Mouse (Mus musculus): ENCODE results near the gene Tab1. TPM values are rescaled to one million over a fixed set of nuclear protein-coding genes. Genes with fewer than 3 reads are reported as not detected.
A peak's percentile ranks its signal among the peaks of the same experiment; 100 is the strongest.

The Tab1 gene
- polyA plus RNA-seq, 2 experiments, result 34.6 to 43.1 TPM

DNA sequence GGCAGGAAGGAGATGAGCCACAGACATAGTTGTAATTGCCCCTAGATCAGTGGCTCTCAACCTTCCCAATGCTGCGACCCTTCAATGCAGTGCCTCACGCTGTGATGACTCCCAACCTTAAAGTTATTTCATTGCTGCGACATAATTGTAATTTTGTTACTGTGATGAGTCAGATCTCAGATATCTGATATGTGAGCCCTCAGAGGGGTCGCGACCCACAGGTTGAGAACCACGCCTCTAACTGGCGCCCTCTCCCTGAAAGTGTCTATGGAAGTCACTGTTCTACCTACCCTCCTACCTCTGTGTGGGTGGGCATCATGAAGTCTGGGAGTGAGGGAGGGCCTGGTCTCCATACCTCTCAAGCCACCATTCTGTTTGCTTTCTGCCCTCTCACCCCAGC, 18.5 kb upstream of the Tab1 start:
- H3K4me2 ChIP-seq (replicated peaks; ENCODE audit: low read depth, low read length, severe bottlenecking), result no peak overlapping the region
- H3K27ac ChIP-seq (replicated peaks; ENCODE audit: low read depth, low read length), result no peak overlapping the region
- H3K4me1 ChIP-seq (ENCODE audit: control insufficient read depth, insufficient read depth, low read length), result no peaks in the 10 kb centered on the region
- DNase-seq (ENCODE audit: low spot score) (no peak), ATAC-seq (ENCODE audit: low FRiP score, low read depth) (no peak)
- no peaks in the 10 kb centered on the region for H3K9me3 ChIP-seq (ENCODE audit: control insufficient read depth, low read length)
- H3K9ac ChIP-seq (ENCODE audit: low read depth, low read length, severe bottlenecking), result no peak overlapping the region
- TF ChIP-seq POLR2A (IDR thresholded peaks at IDR 0.05; ENCODE audit: borderline replicate concordance, extremely low read depth, insufficient read depth, insufficient read length), result no peak
- H3K4me3 ChIP-seq (replicated peaks; ENCODE audit: low read length), result no peak overlapping the region
- WGBS, result 92% methylated on average over 7 of the region's 7 CpGs
- no peaks in the 10 kb centered on the region for H3K36me3 ChIP-seq (ENCODE audit: control insufficient read depth, insufficient read depth, low read length)
- no peaks in the 10 kb centered on the region for H3K27me3 ChIP-seq (ENCODE audit: control insufficient read depth, insufficient read depth, low read length)

DNA sequence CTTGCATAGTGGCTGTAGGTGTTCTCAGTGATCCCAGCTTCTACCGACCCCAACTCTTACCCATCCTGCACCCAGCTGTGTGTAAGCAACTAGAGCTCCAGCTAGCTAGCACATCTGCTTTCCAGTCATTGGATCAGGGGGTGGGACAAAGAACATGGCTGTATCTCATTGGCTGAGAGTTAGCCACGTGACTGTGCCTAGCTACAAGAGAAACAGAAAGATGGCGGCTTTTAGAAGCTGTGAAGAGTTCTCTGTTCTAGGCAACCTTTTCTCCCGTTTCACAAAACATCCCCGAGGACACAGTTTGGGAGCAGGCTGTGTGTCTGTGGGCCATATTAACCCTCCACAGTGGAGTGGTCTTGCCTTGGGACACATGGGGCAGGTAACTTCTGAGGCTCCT, 17.7 kb upstream of the Tab1 start:
- H3K27me3 ChIP-seq (ENCODE audit: control insufficient read depth, insufficient read depth, low read length), result no peaks in the 10 kb centered on the region
- no peaks in the 10 kb centered on the region for H3K4me1 ChIP-seq (ENCODE audit: control insufficient read depth, insufficient read depth, low read length)
- no peaks in the 10 kb centered on the region for H3K36me3 ChIP-seq (ENCODE audit: control insufficient read depth, insufficient read depth, low read length)
- 0 out of 2 replicates have a peak overlapping the region, but pooled peaks have one; percentile 1 for H3K4me3 ChIP-seq (replicated peaks; ENCODE audit: low read length)
- H3K9me3 ChIP-seq (ENCODE audit: control insufficient read depth, low read length), result no peaks in the 10 kb centered on the region
- H3K4me2 ChIP-seq (replicated peaks; ENCODE audit: low read depth, low read length, severe bottlenecking), result no peak overlapping the region
- H3K27ac ChIP-seq (replicated peaks; ENCODE audit: low read depth, low read length), result no peak overlapping the region
- 57% methylated on average over 5 of the region's 5 CpGs for whole genome bisulfite sequencing
- TF ChIP-seq POLR2A (IDR thresholded peaks at IDR 0.05; ENCODE audit: borderline replicate concordance, extremely low read depth, insufficient read depth, insufficient read length), result no peak
- peak; percentile 14 for DNase-seq (ENCODE audit: low spot score)
- H3K9ac ChIP-seq (ENCODE audit: low read depth, low read length, severe bottlenecking), result no peak overlapping the region
- ATAC-seq (ENCODE audit: low FRiP score, low read depth), result no peak

DNA sequence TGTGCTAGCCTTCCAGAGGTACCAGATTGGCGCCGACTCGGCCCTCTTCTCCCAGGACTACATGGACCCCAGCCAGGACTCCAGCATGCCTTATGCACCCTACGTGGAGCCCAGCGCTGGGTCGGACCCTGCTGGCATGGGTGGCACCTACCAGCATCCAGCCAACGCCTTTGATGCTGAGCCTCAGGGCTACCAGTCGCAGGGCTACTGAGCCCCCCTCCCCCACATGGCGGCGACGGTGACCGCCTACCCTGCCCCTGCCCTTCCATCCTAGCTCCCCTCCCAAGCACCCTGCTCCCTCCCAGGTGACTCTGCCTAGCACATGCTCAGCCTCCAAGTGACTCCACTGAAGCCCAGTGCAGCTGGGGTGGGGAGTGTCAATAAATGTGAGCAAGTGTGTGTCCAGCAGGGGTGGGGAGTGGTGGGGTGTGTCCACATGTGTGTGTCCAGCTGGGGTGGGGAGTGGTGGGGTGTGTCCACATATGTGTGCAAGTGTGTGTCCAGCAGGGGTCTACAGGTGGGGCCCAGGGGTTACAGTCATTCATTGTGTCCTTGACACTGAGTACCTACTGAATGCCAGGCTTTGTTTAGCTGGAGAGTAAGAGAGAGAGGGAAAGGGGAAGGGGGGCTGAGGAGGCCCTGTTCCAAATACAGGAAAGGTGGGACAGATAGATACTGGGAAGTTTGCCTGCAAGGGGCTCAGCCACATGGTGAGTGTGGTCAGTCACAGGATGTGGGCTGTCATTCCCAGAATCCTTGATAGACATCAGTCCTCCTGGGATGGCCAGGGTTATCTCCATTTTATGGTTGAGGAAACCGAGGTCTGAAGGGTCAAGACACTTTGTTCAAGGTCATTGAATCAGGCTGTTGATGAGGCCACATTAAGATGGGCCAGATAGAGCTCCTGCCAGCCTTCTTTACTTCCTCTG, 16.8 kb upstream of the Tab1 start:
- ATAC-seq (ENCODE audit: low FRiP score, low read depth), result no peak
- WGBS, result 71% methylated on average over 13 of the region's 13 CpGs
- Histone ChIP-seq H3K9ac (ENCODE audit: low read depth, low read length, severe bottlenecking) (no peak overlapping the region), H3K27ac (replicated peaks; ENCODE audit: low read depth, low read length) (no peak overlapping the region), H3K36me3 (ENCODE audit: control insufficient read depth, insufficient read depth, low read length) (no peaks in the 10 kb centered on the region), H3K9me3 (ENCODE audit: control insufficient read depth, low read length) (no peaks in the 10 kb centered on the region), H3K4me3 (replicated peaks; ENCODE audit: low read length) (no peak overlapping the region), H3K4me1 (ENCODE audit: control insufficient read depth, insufficient read depth, low read length) (no peaks in the 10 kb centered on the region), H3K4me2 (replicated peaks; ENCODE audit: low read depth, low read length, severe bottlenecking) (no peak overlapping the region), H3K27me3 (ENCODE audit: control insufficient read depth, insufficient read depth, low read length) (no peaks in the 10 kb centered on the region)
- no peak for TF ChIP-seq POLR2A (IDR thresholded peaks at IDR 0.05; ENCODE audit: borderline replicate concordance, extremely low read depth, insufficient read depth, insufficient read length)
- DNase-seq (ENCODE audit: low spot score), result no peak

DNA sequence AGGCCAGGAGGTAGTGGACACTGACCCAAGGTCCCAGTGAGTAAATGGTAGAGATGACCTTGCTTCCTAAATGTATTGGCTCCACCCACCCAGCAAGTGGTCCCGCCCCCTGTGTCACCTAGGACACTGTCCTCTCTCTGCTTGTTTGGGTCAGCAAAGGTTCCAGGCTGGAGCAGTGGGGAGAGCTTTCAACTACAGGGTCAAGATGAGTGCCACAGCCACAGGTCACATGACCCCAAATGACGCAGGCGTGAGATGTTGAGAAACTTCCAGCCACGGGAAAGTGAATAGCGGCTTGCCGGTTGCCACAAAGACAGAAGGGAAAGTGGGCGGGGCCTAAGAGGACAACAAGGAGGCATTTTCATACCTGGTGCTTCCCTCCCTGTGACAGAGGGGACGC, 15.8 kb upstream of the Tab1 start:
- TF ChIP-seq POLR2A (IDR thresholded peaks at IDR 0.05; ENCODE audit: borderline replicate concordance, extremely low read depth, insufficient read depth, insufficient read length), result no peak
- no peak overlapping the region for H3K4me3 ChIP-seq (replicated peaks; ENCODE audit: low read length)
- H3K27ac ChIP-seq (replicated peaks; ENCODE audit: low read depth, low read length), result no peak overlapping the region
- H3K9ac ChIP-seq (ENCODE audit: low read depth, low read length, severe bottlenecking), result no peak overlapping the region
- H3K4me2 ChIP-seq (replicated peaks; ENCODE audit: low read depth, low read length, severe bottlenecking), result no peak overlapping the region
- no peaks in the 10 kb centered on the region for H3K27me3 ChIP-seq (ENCODE audit: control insufficient read depth, insufficient read depth, low read length)
- DNase-seq (ENCODE audit: low spot score) (no peak), ATAC-seq (ENCODE audit: low FRiP score, low read depth) (no peak)
- H3K9me3 ChIP-seq (ENCODE audit: control insufficient read depth, low read length), result no peaks in the 10 kb centered on the region
- no peaks in the 10 kb centered on the region for H3K36me3 ChIP-seq (ENCODE audit: control insufficient read depth, insufficient read depth, low read length)
- WGBS, result 68% methylated on average over 8 of the region's 8 CpGs
- H3K4me1 ChIP-seq (ENCODE audit: control insufficient read depth, insufficient read depth, low read length), result no peaks in the 10 kb centered on the region

DNA sequence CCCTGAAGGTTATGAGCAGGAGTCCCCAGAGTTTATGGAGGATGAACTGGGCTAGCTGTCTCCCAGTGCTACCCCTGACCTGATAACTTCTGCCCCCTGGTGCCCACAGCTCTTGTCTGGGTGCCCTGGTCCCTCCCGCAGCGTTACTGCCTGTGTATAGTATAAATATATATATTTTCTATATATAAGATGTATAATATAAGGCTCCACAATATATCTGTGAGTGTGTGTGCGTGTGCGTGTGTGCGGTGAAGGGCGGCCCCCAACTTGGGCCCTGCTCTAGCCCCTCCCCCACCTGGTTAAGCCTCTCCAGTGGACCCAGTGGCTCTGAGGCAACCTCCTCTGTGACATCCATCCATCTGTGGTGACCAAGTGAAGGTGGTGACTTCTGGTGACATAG, 13.9 kb upstream of the Tab1 start:
- WGBS, result 88% methylated on average over 6 of the region's 6 CpGs
- no peak overlapping the region for H3K4me2 ChIP-seq (replicated peaks; ENCODE audit: low read depth, low read length, severe bottlenecking)
- H3K27ac ChIP-seq (replicated peaks; ENCODE audit: low read depth, low read length), result no peak overlapping the region
- H3K9me3 ChIP-seq (ENCODE audit: control insufficient read depth, low read length), result no peaks in the 10 kb centered on the region
- no peak for TF ChIP-seq POLR2A (IDR thresholded peaks at IDR 0.05; ENCODE audit: borderline replicate concordance, extremely low read depth, insufficient read depth, insufficient read length)
- no peaks in the 10 kb centered on the region for H3K36me3 ChIP-seq (ENCODE audit: control insufficient read depth, insufficient read depth, low read length)
- H3K27me3 ChIP-seq (ENCODE audit: control insufficient read depth, insufficient read depth, low read length), result no peaks in the 10 kb centered on the region
- no peak overlapping the region for H3K9ac ChIP-seq (ENCODE audit: low read depth, low read length, severe bottlenecking)
- no peak overlapping the region for H3K4me3 ChIP-seq (replicated peaks; ENCODE audit: low read length)
- ATAC-seq (ENCODE audit: low FRiP score, low read depth) (no peak), DNase-seq (ENCODE audit: low spot score) (no peak)
- no peaks in the 10 kb centered on the region for H3K4me1 ChIP-seq (ENCODE audit: control insufficient read depth, insufficient read depth, low read length)

All from limb, embryonic 14.5 days (tissue).